Comparison of ENCODE assay signal across 12 mouse cellular contexts in the genomic region with DNA sequence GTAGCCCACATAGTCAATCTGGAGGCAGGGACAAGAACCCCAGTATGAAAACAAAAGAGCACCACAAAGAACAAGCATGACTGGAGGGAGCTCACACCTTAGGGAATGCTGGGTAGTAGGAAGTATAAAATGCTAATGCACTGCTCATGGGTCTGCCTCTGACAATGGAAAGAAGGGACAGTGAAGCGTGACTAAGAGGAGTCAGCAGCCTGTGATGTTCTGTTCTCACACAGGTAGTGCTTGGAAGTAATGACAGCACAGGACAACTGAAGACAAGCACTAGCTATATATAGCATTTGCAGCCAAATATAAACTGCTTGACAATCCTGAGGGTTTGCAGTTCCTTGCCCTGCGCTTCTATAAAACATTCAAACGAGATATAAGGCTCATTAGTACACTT. TPM values are rescaled to one million over a fixed set of nuclear protein-coding genes. Genes with fewer than 3 reads are reported as not detected.
DNase-seq lines count a peak whose midpoint lies in the region; ATAC-seq and TF ChIP-seq lines count a peak whose summit lies in the region.
"Had no signal": no experiment of that assay in that cellular context is flagged by ENCODE, and none has a peak within 500 bp of the region (broad histone marks: within the 10 kb centered on the region; RNA-seq: fewer than 3 reads in every experiment).

No protein-coding gene starts in this region.

- H3K27ac ChIP-seq in kidney, postnatal 0 days: no peak overlapping the region
- H3K27ac ChIP-seq in hindbrain, embryonic 14.5 days: 0 out of 2 replicates have a peak overlapping the region, but pooled peaks have one; percentile 22
- H3K27ac ChIP-seq in left cerebral cortex, adult 2 months: no peak overlapping the region

- H3K4me1 ChIP-seq in kidney, postnatal 0 days (replicated peaks; ENCODE audit: insufficient read depth, low read length): peaks cover 7% of the 10 kb centered on the region
- peaks cover 10% of the 10 kb centered on the region; the same call in 1 of the 2 replicates for H3K4me1 ChIP-seq in hindbrain, embryonic 14.5 days (replicated peaks; ENCODE audit: control insufficient read depth, insufficient read depth, low read length)

- intact Hi-C loops in left cerebral cortex, adult 2 months (cut with DNase I): loop anchor here (5.0 kb wide), 1 partner anchor 48 kb away; no protein-coding TSS in a partner anchor

- no peak overlapping the region for H3K4me2 ChIP-seq in kidney, postnatal 0 days (ENCODE audit: low read length)
- no peak overlapping the region for H3K4me2 ChIP-seq in hindbrain, embryonic 14.5 days (replicated peaks)

- H3K4me3 ChIP-seq in kidney, postnatal 0 days (replicated peaks; ENCODE audit: low read depth, low read length): no peak overlapping the region
- H3K4me3 ChIP-seq in hindbrain, embryonic 14.5 days (replicated peaks; ENCODE audit: low read length): no peak overlapping the region
- H3K4me3 ChIP-seq in left cerebral cortex, adult 2 months: no peak overlapping the region

- H3K36me3 ChIP-seq in kidney, postnatal 0 days (ENCODE audit: insufficient read depth, low read length): no peaks in the 10 kb centered on the region
- no peaks in the 10 kb centered on the region for H3K36me3 ChIP-seq in hindbrain, embryonic 14.5 days (replicated peaks; ENCODE audit: control insufficient read depth, insufficient read depth)

- WGBS in kidney, postnatal 0 days: 55% methylated on average over 3 of the region's 3 CpGs
- 71% methylated on average over 3 of the region's 3 CpGs for WGBS in hindbrain, embryonic 14.5 days

- no peaks in the 10 kb centered on the region for H3K9me3 ChIP-seq in kidney, postnatal 0 days (replicated peaks; ENCODE audit: low read length)
- H3K9me3 ChIP-seq in hindbrain, embryonic 14.5 days (ENCODE audit: control insufficient read depth, low read length): no peaks in the 10 kb centered on the region

- H3K27me3 ChIP-seq in kidney, postnatal 0 days (ENCODE audit: insufficient read depth, low read length): no peaks in the 10 kb centered on the region
- H3K27me3 ChIP-seq in hindbrain, embryonic 14.5 days (ENCODE audit: control insufficient read depth, insufficient read depth, low read length): no peaks in the 10 kb centered on the region

- H3K9ac ChIP-seq in kidney, postnatal 0 days (ENCODE audit: low read depth, low read length): no peak overlapping the region
- H3K9ac ChIP-seq in hindbrain, embryonic 14.5 days: no peak overlapping the region

- peak; percentile 54 for ATAC-seq in frontal cortex, adult (ENCODE audit: low TSS enrichment)
- ATAC-seq in kidney, postnatal 0 days (replicated peaks; ENCODE audit: low FRiP score, low read depth): no peak
- 0 out of 2 replicates have a peak, but pooled peaks have one; percentile 14 for ATAC-seq in hindbrain, embryonic 14.5 days (ENCODE audit: low FRiP score)

- DNase-seq in frontal cortex, adult 2 months (ENCODE audit: extremely low spot score in 1 of 2, low spot score in 1 of 2): no peak
- peak; percentile 25 for DNase-seq in kidney, postnatal 0 days (ENCODE audit: low spot score)
- DNase-seq in kidney, postnatal 36 days: no peak
- DNase-seq in R1 (ENCODE audit: low read depth, low spot score): peak; percentile 67
- DNase-seq in hindbrain, embryonic 14.5 days (ENCODE audit: low spot score): no peak
- no peak for DNase-seq in left cerebral cortex, adult 2 months (ENCODE audit: extremely low spot score in 1 of 2, low spot score in 2 of 2)
- DNase-seq in ovary, adult 18-20 months (ENCODE audit: low spot score): no peak
- DNase-seq: cerebellum, postnatal 25 days; kidney, postnatal 14 days; right cerebral cortex, postnatal 4 days; thymus, postnatal 25 days had no signal

- no peak for TF ChIP-seq CTCF in kidney, postnatal 0 days (IDR thresholded peaks at IDR 0.05; ENCODE audit: low read depth)
- TF ChIP-seq CTCF in left cerebral cortex, adult 2 months (IDR thresholded peaks at IDR 0.05): no peak

RNA-seq across cellular contexts. Expression of a gene that starts 44.3 kb away (rescaled TPM):
- polyA plus RNA-seq in frontal cortex, adult 2 months (2012; rRNA removed): 66.8 and 68.7 TPM in 2 replicates
- polyA plus RNA-seq in kidney, postnatal 0 days (2015; fragmentation: Nextera tagmentation; extraction: Ambion mirVana): 9.6 and 9.9 TPM in 2 replicates
- 31.3 and 37.7 TPM in 2 replicates for polyA plus RNA-seq in hindbrain, embryonic 14.5 days (2014; fragmentation: Nextera tagmentation; extraction: Ambion mirVana)
- 100 to 1,000 TPM; 161 to 168 TPM for total RNA-seq in left cerebral cortex, adult 2 months (2021)

Comparison
In these comparisons a context has a peak if more than half of its experiments do, and no peak if none do; other contexts are left out.
1. DNase-seq: peak in kidney, postnatal 0 days (single experiment) and R1 (single experiment); none in frontal cortex, adult 2 months (0 of 2), kidney, postnatal 36 days (0 of 2), hindbrain, embryonic 14.5 days (single experiment), left cerebral cortex, adult 2 months (0 of 2) and ovary, adult 18-20 months (single experiment).